Mouse (Mus musculus): ENCODE data around the gene Irf5. TPM values are rescaled to one million over a fixed set of nuclear protein-coding genes. Genes with fewer than 3 reads are reported as not detected.

Irf5 gene
- 2.1 TPM for polyA plus RNA-seq (2014; fragmentation: Illumina TruSeq; extraction: RNeasy Lipid Tissue Mini Kit (QIAGEN cat#74804); ENCODE audit: low read depth, low replicate concordance)

GRCm38 (mm10) chr6:29526281-29527251 lies at the start of gene Irf5:
Gene Irf5 (plus strand): TSS chr6:29526625.

GRCm38 (mm10) chr6:29507447-29508309 lies 18.7 kb upstream of the Irf5 start, which contains the start of gene Kcp:
Gene Kcp (minus strand): TSS chr6:29507952.

Other genes with a start within 250 kb of the Irf5 start
- gene Fam71f2, start 247.0 kb upstream of the Irf5 start, polyA plus RNA-seq (2014; fragmentation: Illumina TruSeq; extraction: RNeasy Lipid Tissue Mini Kit (QIAGEN cat#74804); ENCODE audit: low read depth, low replicate concordance), result not detected
- not detected for gene Fam71f1, start 207.5 kb upstream of the Irf5 start, polyA plus RNA-seq (2014; fragmentation: Illumina TruSeq; extraction: RNeasy Lipid Tissue Mini Kit (QIAGEN cat#74804); ENCODE audit: low read depth, low replicate concordance)
- 355 TPM for gene Calu, start 178.6 kb upstream of the Irf5 start, polyA plus RNA-seq (2014; fragmentation: Illumina TruSeq; extraction: RNeasy Lipid Tissue Mini Kit (QIAGEN cat#74804); ENCODE audit: low read depth, low replicate concordance)
- not detected for gene Opn1sw, start 138.2 kb upstream of the Irf5 start, polyA plus RNA-seq (2014; fragmentation: Illumina TruSeq; extraction: RNeasy Lipid Tissue Mini Kit (QIAGEN cat#74804); ENCODE audit: low read depth, low replicate concordance)
- gene Ccdc136, start 130.3 kb upstream of the Irf5 start, polyA plus RNA-seq (2014; fragmentation: Illumina TruSeq; extraction: RNeasy Lipid Tissue Mini Kit (QIAGEN cat#74804); ENCODE audit: low read depth, low replicate concordance), result 1.5 TPM
- gene Flnc, start 93.4 kb upstream of the Irf5 start, polyA plus RNA-seq (2014; fragmentation: Illumina TruSeq; extraction: RNeasy Lipid Tissue Mini Kit (QIAGEN cat#74804); ENCODE audit: low read depth, low replicate concordance), result 0.19 TPM
- 21.9 TPM for gene Atp6v1f, start 58.9 kb upstream of the Irf5 start, polyA plus RNA-seq (2014; fragmentation: Illumina TruSeq; extraction: RNeasy Lipid Tissue Mini Kit (QIAGEN cat#74804); ENCODE audit: low read depth, low replicate concordance)
- gene Atp6v1fnb, start 55.2 kb upstream of the Irf5 start, polyA plus RNA-seq (2014; fragmentation: Illumina TruSeq; extraction: RNeasy Lipid Tissue Mini Kit (QIAGEN cat#74804); ENCODE audit: low read depth, low replicate concordance), result not detected
- not detected for gene Kcp, start 18.7 kb upstream of the Irf5 start, polyA plus RNA-seq (2014; fragmentation: Illumina TruSeq; extraction: RNeasy Lipid Tissue Mini Kit (QIAGEN cat#74804); ENCODE audit: low read depth, low replicate concordance)
- 67.3 TPM for gene Tnpo3, start 83.3 kb downstream of the Irf5 start, polyA plus RNA-seq (2014; fragmentation: Illumina TruSeq; extraction: RNeasy Lipid Tissue Mini Kit (QIAGEN cat#74804); ENCODE audit: low read depth, low replicate concordance)
- 5.7 TPM for gene Tspan33, start 167.6 kb downstream of the Irf5 start, polyA plus RNA-seq (2014; fragmentation: Illumina TruSeq; extraction: RNeasy Lipid Tissue Mini Kit (QIAGEN cat#74804); ENCODE audit: low read depth, low replicate concordance)
- 5.0 TPM for gene Smo, start 208.9 kb downstream of the Irf5 start, polyA plus RNA-seq (2014; fragmentation: Illumina TruSeq; extraction: RNeasy Lipid Tissue Mini Kit (QIAGEN cat#74804); ENCODE audit: low read depth, low replicate concordance)
- gene Ahcyl2, start 241.4 kb downstream of the Irf5 start, polyA plus RNA-seq (2014; fragmentation: Illumina TruSeq; extraction: RNeasy Lipid Tissue Mini Kit (QIAGEN cat#74804); ENCODE audit: low read depth, low replicate concordance), result 786 TPM